ENCODE assay signal across 8 mouse cellular contexts in the genomic region with DNA sequence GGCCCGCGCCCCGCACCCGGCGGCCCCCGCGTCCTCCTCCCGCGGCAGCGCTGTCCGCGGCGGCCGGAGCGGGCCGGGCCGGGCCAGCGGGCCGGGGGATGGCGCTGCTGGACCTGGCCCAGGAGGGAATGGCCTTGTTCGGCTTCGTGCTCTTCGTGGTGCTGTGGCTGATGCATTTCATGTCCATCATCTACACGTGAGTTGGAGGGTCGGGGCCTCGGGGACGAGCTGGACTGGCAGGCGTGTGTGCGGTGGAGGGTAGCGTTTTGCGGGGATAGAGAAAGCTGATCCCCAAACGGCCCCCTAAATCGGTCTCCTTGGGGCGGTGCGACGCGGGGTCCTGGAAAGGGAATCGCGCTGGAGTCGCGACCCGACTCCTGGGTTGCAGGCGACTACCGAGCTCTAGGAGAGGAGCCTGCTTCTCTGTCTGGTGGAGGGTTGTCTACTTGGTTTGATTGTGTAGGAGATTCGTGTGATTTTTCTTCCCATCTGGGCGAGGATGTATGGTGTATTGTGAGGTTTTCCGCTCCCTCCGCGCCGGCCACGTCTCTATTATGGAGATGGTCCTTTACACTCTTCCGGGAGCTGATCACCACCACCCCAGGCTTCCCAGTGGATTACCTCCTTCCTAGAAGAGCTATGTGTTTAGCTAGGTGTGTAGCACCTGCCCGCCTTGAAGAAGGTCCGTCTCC. TPM values are rescaled to one million over a fixed set of nuclear protein-coding genes. Genes with fewer than 3 reads are reported as not detected.
DNase-seq lines count a peak whose midpoint lies in the region; ATAC-seq and TF ChIP-seq lines count a peak whose summit lies in the region.

No protein-coding gene starts in this region.

- peaks cover 13% of the 10 kb centered on the region for H3K4me1 ChIP-seq in hindbrain, embryonic 16.5 days (ENCODE audit: control insufficient read depth, insufficient read depth, low read depth, low read length)
- H3K4me1 ChIP-seq in limb, embryonic 10.5 days, result peaks cover 11% of the 10 kb centered on the region
- peaks cover 3% of the 10 kb centered on the region; the same call in 1 of the 2 replicates for H3K4me1 ChIP-seq in midbrain, embryonic 14.5 days (ENCODE audit: control insufficient read depth, insufficient read depth, low read length)

- ATAC-seq in Patski, result peak; percentile 56
- peak; percentile 7; the same call in 1 of the 2 replicates for ATAC-seq in erythroid progenitor cell, adult 5-6 weeks (replicated peaks; ENCODE audit: low FRiP score, poor library complexity, severe bottlenecking)
- ATAC-seq in hindbrain, embryonic 16.5 days, result peak; percentile 77
- ATAC-seq in midbrain, embryonic 14.5 days (ENCODE audit: low FRiP score, low TSS enrichment), result peak; percentile 39

- H3K36me3 ChIP-seq in hindbrain, embryonic 16.5 days (ENCODE audit: control insufficient read depth, insufficient read depth, low read length), result no peaks in the 10 kb centered on the region
- no peaks in the 10 kb centered on the region for H3K36me3 ChIP-seq in limb, embryonic 10.5 days
- H3K36me3 ChIP-seq in midbrain, embryonic 14.5 days (ENCODE audit: control insufficient read depth, insufficient read depth, low read length), result no peaks in the 10 kb centered on the region

- CTCF ChIA-PET in Patski (lab: Charles Lee), result interaction anchor here (1.1 kb wide), 1 partner anchor 171 kb away, joined by 6 read pairs; no protein-coding TSS in a partner anchor

- TF ChIP-seq CTCF in Patski (IDR thresholded peaks at IDR 0.05), result no peak

- H3K4me2 ChIP-seq in hindbrain, embryonic 16.5 days (ENCODE audit: low read length), result peak overlapping the region; percentile 77
- peak overlapping the region; percentile 61 for H3K4me2 ChIP-seq in midbrain, embryonic 14.5 days (ENCODE audit: low read length)

- peak; percentile 35 for DNase-seq in cerebellum, adult 8-10 months
- DNase-seq in cerebellum, adult 11 months, result no peak
- no peak for DNase-seq in Patski (ENCODE audit: low read depth, low spot score)
- peak; percentile 79 for DNase-seq in limb, embryonic 10.5 days (ENCODE audit: low spot score)
- DNase-seq in midbrain, embryonic 14.5 days, result peak; percentile 68
- peak; percentile 39 to 52 for DNase-seq in thymus, adult 18-20 months

- H3K27ac ChIP-seq in hindbrain, embryonic 16.5 days (ENCODE audit: low read depth, low read length), result peak overlapping the region; percentile 99
- peak overlapping the region; percentile 96 for H3K27ac ChIP-seq in limb, embryonic 10.5 days
- peak overlapping the region; percentile 97 for H3K27ac ChIP-seq in midbrain, embryonic 14.5 days (replicated peaks; ENCODE audit: low read depth, low read length)

- H3K27me3 ChIP-seq in Patski, result no peaks in the 10 kb centered on the region
- no peaks in the 10 kb centered on the region for H3K27me3 ChIP-seq in hindbrain, embryonic 16.5 days (replicated peaks; ENCODE audit: control insufficient read depth, insufficient read depth, low read length)
- no peaks in the 10 kb centered on the region for H3K27me3 ChIP-seq in limb, embryonic 10.5 days (ENCODE audit: low read depth, poor library complexity, severe bottlenecking)
- H3K27me3 ChIP-seq in midbrain, embryonic 14.5 days (ENCODE audit: control insufficient read depth, insufficient read depth, low read length), result no peaks in the 10 kb centered on the region

- POLR2A ChIA-PET in Patski (lab: Charles Lee), result no interaction called here

- in situ Hi-C loops in Patski (cut with MboI; ENCODE audit: low pct_unique_long_range_greater_than_20kb), result loop anchor here (5.0 kb wide), 1 partner anchor 92 kb away; no protein-coding TSS in a partner anchor

- peak overlapping the region; percentile 68 for H3K4me3 ChIP-seq in hindbrain, embryonic 16.5 days (ENCODE audit: low read length)
- H3K4me3 ChIP-seq in limb, embryonic 10.5 days, result peak overlapping the region; percentile 88
- peak overlapping the region; percentile 84 for H3K4me3 ChIP-seq in midbrain, embryonic 14.5 days (replicated peaks; ENCODE audit: low read depth, low read length)

- H3K9ac ChIP-seq in hindbrain, embryonic 16.5 days (ENCODE audit: low read depth, low read length), result peak overlapping the region; percentile 89
- peak overlapping the region; percentile 91 for H3K9ac ChIP-seq in midbrain, embryonic 14.5 days (replicated peaks; ENCODE audit: low read length)

- H3K9me3 ChIP-seq in hindbrain, embryonic 16.5 days (ENCODE audit: control insufficient read depth, low read length), result no peaks in the 10 kb centered on the region
- H3K9me3 ChIP-seq in limb, embryonic 10.5 days (replicated peaks), result no peaks in the 10 kb centered on the region
- no peaks in the 10 kb centered on the region for H3K9me3 ChIP-seq in midbrain, embryonic 14.5 days (ENCODE audit: control insufficient read depth, low read length)

- under 1% methylated on average over 43 of the region's 54 CpGs for WGBS in hindbrain, embryonic 16.5 days
- under 1% methylated on average over 54 of the region's 54 CpGs for WGBS in limb, embryonic 10.5 days
- WGBS in midbrain, embryonic 14.5 days, result under 1% methylated on average over 45 of the region's 54 CpGs

RNA-seq across cellular contexts. Expression of a gene that starts 0.6 kb away (rescaled TPM):
- polyA plus RNA-seq in Patski (2021), result 31.7 TPM
- 44.4 and 45.4 TPM in 2 replicates for total RNA-seq in erythroid progenitor cell, adult 5-6 weeks (2015; ENCODE audit: low replicate concordance)
- total RNA-seq in erythroid progenitor cell, adult 5-6 weeks (2017; ENCODE audit: low replicate concordance), result 22.7 and 27.7 TPM in 2 replicates
- polyA plus RNA-seq in hindbrain, embryonic 16.5 days (2015; fragmentation: Nextera tagmentation; extraction: Ambion mirVana), result 14.3 and 15.8 TPM in 2 replicates
- 8.7 and 9.2 TPM in 2 replicates for polyA plus RNA-seq in limb, embryonic 10.5 days (2016; fragmentation: Nextera tagmentation; extraction: Ambion mirVana)
- 27.4 and 37.5 TPM in 2 replicates for polyA plus RNA-seq in midbrain, embryonic 14.5 days (2014; fragmentation: Nextera tagmentation; extraction: Ambion mirVana)

RNA-seq across cellular contexts. Expression of a gene that starts 50.9 kb away (rescaled TPM):
- 0.01 TPM for polyA plus RNA-seq in Patski (2021)
- not detected in 2 replicates for total RNA-seq in erythroid progenitor cell, adult 5-6 weeks (2015; ENCODE audit: low replicate concordance)
- total RNA-seq in erythroid progenitor cell, adult 5-6 weeks (2017; ENCODE audit: low replicate concordance), result not detected in 2 replicates
- 0.04 and 0.05 TPM in 2 replicates for polyA plus RNA-seq in hindbrain, embryonic 16.5 days (2015; fragmentation: Nextera tagmentation; extraction: Ambion mirVana)
- polyA plus RNA-seq in limb, embryonic 10.5 days (2016; fragmentation: Nextera tagmentation; extraction: Ambion mirVana), result not detected in 2 replicates
- polyA plus RNA-seq in midbrain, embryonic 14.5 days (2014; fragmentation: Nextera tagmentation; extraction: Ambion mirVana), result 0.07 TPM in 1 of 2 replicates, not detected in the other

Comparison
In these comparisons a context has a peak if more than half of its experiments do, and no peak if none do; other contexts are left out.
1. DNase-seq: peak in cerebellum, adult 8-10 months (single experiment), limb, embryonic 10.5 days (single experiment), midbrain, embryonic 14.5 days (single experiment) and thymus, adult 18-20 months (2 of 2); none in cerebellum, adult 11 months (single experiment) and Patski (single experiment).
2. ATAC-seq: peak in every context shown above with its lines; median percentile 77 in hindbrain, embryonic 16.5 days; 56 in Patski; 39 in midbrain, embryonic 14.5 days; 7 in erythroid progenitor cell, adult 5-6 weeks.
3. Peak in every context shown above with its lines, with median percentiles within 50 percentile points of each other: H3K27ac ChIP-seq and H3K4me3 ChIP-seq.